Mouse (Mus musculus) spleen, adult 10 weeks (tissue): ENCODE data around the gene Itgb5. TPM values are rescaled to one million over a fixed set of nuclear protein-coding genes. Genes with fewer than 3 reads are reported as not detected.

Experiments used
- polyA plus RNA-seq: library from polyadenylated mRNA; stranded (reverse); fragments of 350-450 nt; fragmentation: Illumina TruSeq; extraction: RNeasy Lipid Tissue Mini Kit (QIAGEN cat#74804); gene quantifications from one replicate; pipeline ENCODE4 v1.2.3, GENCODE M21; 2015; ENCODE audit warnings: low replicate concordance; ENCODE audit not compliant: insufficient read depth

Gene Itgb5
- polyA plus RNA-seq, result 29.3 TPM

GRCm38 (mm10) chr16:33829301-33829831, at the start of gene Itgb5:
Gene Itgb5, plus strand, starts transcription at chr16:33829665.

GRCm38 (mm10) chr16:33793846-33794791, 35.3 kb upstream of the Itgb5 start, which contains the start of gene Muc13:
Gene Muc13, plus strand, starts transcription at chr16:33794037.

DNA sequence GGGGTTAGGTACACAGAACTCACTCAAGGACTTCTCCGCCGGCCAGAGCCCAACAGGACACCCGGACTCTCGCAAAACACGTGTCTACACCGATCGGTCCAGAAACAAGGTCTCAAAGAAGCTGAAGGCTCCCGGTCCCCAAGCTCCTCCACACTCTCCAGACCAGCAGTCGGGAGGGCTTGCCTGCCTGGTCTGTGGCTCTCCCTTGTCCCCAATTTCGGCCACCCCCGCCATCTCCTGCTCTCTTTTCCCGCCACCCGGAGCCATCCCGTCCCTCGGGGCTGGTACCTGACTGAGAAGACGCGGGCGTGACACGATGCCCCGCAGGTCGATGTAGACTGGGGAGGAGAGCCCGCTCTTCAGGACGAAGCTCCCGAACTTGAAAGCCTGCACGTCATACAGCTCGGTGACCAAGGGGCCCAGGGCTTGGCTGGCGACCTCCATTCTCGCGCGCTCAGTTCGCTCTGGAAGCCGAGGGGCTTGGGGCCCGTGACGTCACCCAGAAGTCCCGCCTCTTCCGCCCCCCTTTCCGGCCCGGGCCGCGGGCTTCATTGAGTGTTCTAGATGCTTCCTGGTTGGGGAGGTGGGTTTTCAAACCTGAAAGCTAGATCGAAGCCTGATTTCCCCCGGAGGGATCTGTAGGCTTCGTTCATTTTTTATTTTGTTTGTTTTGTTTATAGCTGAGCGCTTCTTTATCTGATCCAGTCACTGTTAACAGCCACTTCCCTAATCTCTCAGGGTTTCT, 137.2 kb downstream of the Itgb5 start, which contains the start of gene Umps:
TSS of gene Umps (minus strand) at position 501 of the 745 bp plus-strand sequence.

Other genes with a start within 250 kb of the Itgb5 start
- gene Heg1, start 145.3 kb upstream of the Itgb5 start, polyA plus RNA-seq, result 52.0 TPM
- gene Muc13, start 35.6 kb upstream of the Itgb5 start, polyA plus RNA-seq, result 0.84 TPM
- gene Umps, start 137.4 kb downstream of the Itgb5 start, polyA plus RNA-seq, result 16.3 TPM